Mouse (Mus musculus): ENCODE measurements around the gene Cpne2. TPM values are rescaled to one million over a fixed set of nuclear protein-coding genes. Genes with fewer than 3 reads are reported as not detected.

Cpne2 gene
- total and polyA plus RNA-seq, 3 experiments, result 12.7 to 118 (median 29.3) TPM

- TF ChIP-seq CHD1 (IDR thresholded peaks at IDR 0.05; ENCODE audit: low read depth, low read length) (no peak), KAT2A (IDR thresholded peaks at IDR 0.05; ENCODE audit: insufficient replicate concordance, low read length) (no peak), HCFC1 (IDR thresholded peaks at IDR 0.05; ENCODE audit: low read depth, low read length) (no peak), MAX (IDR thresholded peaks at IDR 0.05; ENCODE audit: low read length) (peak; percentile 83), IRF4 (IDR thresholded peaks at IDR 0.05; ENCODE audit: low read depth, low read length) (no peak), POLR2AphosphoS2 (IDR thresholded peaks at IDR 0.05; ENCODE audit: low read depth, low read length) (no peak), BHLHE40 (IDR thresholded peaks at IDR 0.05; ENCODE audit: low read depth, low read length) (peak; percentile 92), MAFK (IDR thresholded peaks at IDR 0.05; ENCODE audit: insufficient replicate concordance, low read length) (no peak), USF1 (IDR thresholded peaks at IDR 0.05; ENCODE audit: low read depth, low read length) (no peak), ZKSCAN1 (IDR thresholded peaks at IDR 0.05; ENCODE audit: borderline replicate concordance, low read depth, low read length) (no peak), ZNF384 (IDR thresholded peaks at IDR 0.05; ENCODE audit: low read depth, low read length) (peak; percentile 67)
These were observed 8.4 kb downstream of the Cpne2 start (continued) for GRCm38 (mm10) chr8:94540889-94541795.

- TF ChIP-seq CHD2 (IDR thresholded peaks at IDR 0.05; ENCODE audit: low read length) (peak; percentile 54; the same call in 1 of the 2 replicates), ZNF384 (IDR thresholded peaks at IDR 0.05; ENCODE audit: low read depth, low read length) (no peak), MAX (IDR thresholded peaks at IDR 0.05; ENCODE audit: low read length) (no peak), IRF4 (IDR thresholded peaks at IDR 0.05; ENCODE audit: low read depth, low read length) (peak; percentile 72), ZMIZ1 (IDR thresholded peaks at IDR 0.05; ENCODE audit: low read depth, low read length) (no peak), CTCF (conservative IDR thresholded peaks at IDR 0.05 in 1 of 2, IDR thresholded peaks at IDR 0.05 in 1 of 2; ENCODE audit: low read depth in 2 of 2, low read length in 2 of 2) (peak in 1 of 2 experiments; percentile 35; a peak in 2 of 4 replicates), USF1 (IDR thresholded peaks at IDR 0.05; ENCODE audit: low read depth, low read length) (no peak), CHD1 (IDR thresholded peaks at IDR 0.05; ENCODE audit: low read depth, low read length) (no peak), JUND (conservative IDR thresholded peaks at IDR 0.05; ENCODE audit: low read depth, low read length) (no peak), TCF12 (IDR thresholded peaks at IDR 0.05; ENCODE audit: low read depth, low read length) (0 out of 2 replicates have a peak, but pooled peaks have one; percentile 64), POLR2A (IDR thresholded peaks at IDR 0.05; ENCODE audit: low read depth, low read length) (peak; percentile 51; the same call in 1 of the 2 replicates), E2F4 (IDR thresholded peaks at IDR 0.05; ENCODE audit: insufficient replicate concordance, low read depth, low read length) (no peak), MAZ (IDR thresholded peaks at IDR 0.05; ENCODE audit: low read depth, low read length) (peak; percentile 77; the same call in 1 of the 2 replicates), SMC3 (IDR thresholded peaks at IDR 0.05; ENCODE audit: low read depth, low read length) (peak; percentile 21; the same call in 1 of the 2 replicates), MEF2A (IDR thresholded peaks at IDR 0.05; ENCODE audit: borderline replicate concordance, low read depth, low read length) (0 out of 2 replicates have a peak, but pooled peaks have one; percentile 44), MXI1 (IDR thresholded peaks at IDR 0.05; ENCODE audit: low read depth, low read length) (no peak), PAX5 (IDR thresholded peaks at IDR 0.05; ENCODE audit: low read length) (no peak), RCOR1 (conservative IDR thresholded peaks at IDR 0.05; ENCODE audit: low read depth, low read length) (no peak), BHLHE40 (IDR thresholded peaks at IDR 0.05; ENCODE audit: low read depth, low read length) (no peak), JUN (IDR thresholded peaks at IDR 0.05; ENCODE audit: insufficient read depth, low read depth, low read length) (0 out of 2 replicates have a peak, but pooled peaks have one; percentile 5), SIN3A (IDR thresholded peaks at IDR 0.05; ENCODE audit: low read length) (no peak), EP300 (IDR thresholded peaks at IDR 0.05; ENCODE audit: low read length) (no peak), HCFC1 (IDR thresholded peaks at IDR 0.05; ENCODE audit: low read depth, low read length) (no peak), NELFE (IDR thresholded peaks at IDR 0.05; ENCODE audit: low read depth, low read length) (no peak), GABPA (IDR thresholded peaks at IDR 0.05; ENCODE audit: insufficient replicate concordance, low read depth, low read length) (no peak)
- dilution Hi-C loops (cut with MboI; ENCODE audit: extremely low pct_ligation_motif_present, extremely low pct_unique_long_range_greater_than_20kb, low sequenced_read_pairs), result no loop called here
- no peak for DNase-seq (ENCODE audit: extremely low read depth)
- Histone ChIP-seq H3K36me3 (replicated peaks in 1 of 2; ENCODE audit: control insufficient read depth in 1 of 2, insufficient read depth in 1 of 2, low read length in 1 of 2) (peaks cover 7 to 10% of the 10 kb centered on the region in 2 experiments), H3K9me3 (replicated peaks; ENCODE audit: low read length) (no peaks in the 10 kb centered on the region), H3K4me2 (ENCODE audit: insufficient read depth, low read depth, poor library complexity, severe bottlenecking) (peak overlapping the region; percentile 24; the same call in 1 of the 2 replicates), H3K27ac (ENCODE audit: insufficient read depth, low read depth) (no peak overlapping the region), H3K4me3 (replicated peaks in 1 of 3; ENCODE audit: low read depth in 2 of 3, low read length in 2 of 3, poor library complexity in 1 of 3) (peak overlapping the region; percentile 3 to 52 (median 46)), H3K9ac (ENCODE audit: insufficient read depth, low read depth) (peak overlapping the region; percentile 59), H3K79me2 (replicated peaks; ENCODE audit: control insufficient read depth, extremely low read depth, insufficient read depth, poor library complexity, severe bottlenecking) (no peaks in the 10 kb centered on the region), H3K27me3 (replicated peaks) (peaks cover 2% of the 10 kb centered on the region), H3K4me1 (ENCODE audit: control insufficient read depth in 1 of 2, insufficient read depth in 2 of 2) (peaks cover 35 to 39% of the 10 kb centered on the region in 2 experiments)
- in situ Hi-C loops (cut with MboI; ENCODE audit: low pct_ligation_motif_present, low pct_unique_long_range_greater_than_20kb, low sequenced_read_pairs), result no loop called here
These were observed 11.2 kb downstream of the Cpne2 start for GRCm38 (mm10) chr8:94543981-94544380.
